Mouse (Mus musculus): ENCODE data around the gene Lrmda. TPM values are rescaled to one million over a fixed set of nuclear protein-coding genes. Genes with fewer than 3 reads are reported as not detected.
A peak's percentile ranks its signal among the peaks of the same experiment; 100 is the strongest.

Lrmda gene
- total and polyA plus RNA-seq, 3 experiments, result 0.43 to 1.1 (median 1.0) TPM

GRCm38 (mm10) chr14:22577411-22578037, 558.0 kb downstream of the Lrmda start:
- TF ChIP-seq POLR2A (IDR thresholded peaks at IDR 0.05; ENCODE audit: insufficient read depth, low read depth, low read length) (no peak), EP300 (IDR thresholded peaks at IDR 0.05; ENCODE audit: insufficient read depth, low read depth, low read length) (no peak), CTCF (IDR thresholded peaks at IDR 0.05) (no peak)
- no peak overlapping the region for H3K4me3 ChIP-seq
- no peak overlapping the region for H3K9ac ChIP-seq (ENCODE audit: low read depth, low read length)
- H3K79me2 ChIP-seq (replicated peaks; ENCODE audit: control insufficient read depth, insufficient read depth, low read length), result no peaks in the 10 kb centered on the region
- DNase-seq, result no peak
- H3K27ac ChIP-seq, result no peak overlapping the region
- WGBS, result 67% methylated on average over 13 of the region's 13 CpGs
- intact Hi-C loops (cut with DNase I), result loop anchor here (1.0 to 10.0 kb wide), 6 partner anchors 205 to 827 kb away; no protein-coding TSS in a partner anchor
- H3K4me1 ChIP-seq (ENCODE audit: control insufficient read depth, insufficient read depth, low read length), result no peaks in the 10 kb centered on the region
- no peaks in the 10 kb centered on the region for H3K36me3 ChIP-seq (ENCODE audit: control insufficient read depth, insufficient read depth, low read length)
- H3K27me3 ChIP-seq (ENCODE audit: control insufficient read depth, insufficient read depth, low read length), result no peaks in the 10 kb centered on the region

DNA sequence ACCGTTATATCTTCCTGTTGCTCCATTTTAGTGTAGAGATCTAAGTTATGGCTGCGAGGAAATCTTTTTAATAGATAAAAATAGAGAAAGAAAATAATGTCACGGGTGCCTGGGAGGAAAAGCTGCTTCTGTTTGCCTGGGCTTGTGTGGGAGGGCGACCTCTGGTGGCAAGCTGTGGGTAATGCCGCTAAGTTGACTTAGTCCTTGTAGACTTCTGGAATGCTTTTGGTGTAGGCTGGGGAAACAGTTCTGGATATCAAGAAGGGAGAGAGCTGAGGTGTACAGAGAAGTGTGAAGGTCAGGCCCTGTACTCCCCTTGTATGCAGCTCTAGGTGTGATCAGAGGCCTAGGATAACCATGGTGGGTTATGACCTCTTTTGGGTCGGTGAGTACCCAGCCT, 558.7 kb downstream of the Lrmda start:
- 17% methylated on average over 6 of the region's 6 CpGs for WGBS
- H3K36me3 ChIP-seq (ENCODE audit: control insufficient read depth, insufficient read depth, low read length), result no peaks in the 10 kb centered on the region
- no peak overlapping the region for H3K4me3 ChIP-seq
- H3K9ac ChIP-seq (ENCODE audit: low read depth, low read length), result no peak overlapping the region
- intact Hi-C loops (cut with DNase I), result loop anchor here (1.0 to 10.0 kb wide), 6 partner anchors 204 to 827 kb away; no protein-coding TSS in a partner anchor
- H3K79me2 ChIP-seq (replicated peaks; ENCODE audit: control insufficient read depth, insufficient read depth, low read length), result no peaks in the 10 kb centered on the region
- H3K27me3 ChIP-seq (ENCODE audit: control insufficient read depth, insufficient read depth, low read length), result no peaks in the 10 kb centered on the region
- no peaks in the 10 kb centered on the region for H3K4me1 ChIP-seq (ENCODE audit: control insufficient read depth, insufficient read depth, low read length)
- H3K27ac ChIP-seq, result no peak overlapping the region
- DNase-seq, result peak; percentile 69 to 84
- TF ChIP-seq POLR2A (IDR thresholded peaks at IDR 0.05; ENCODE audit: insufficient read depth, low read depth, low read length), result no peak
- peak; percentile 73 for TF ChIP-seq EP300 (IDR thresholded peaks at IDR 0.05; ENCODE audit: insufficient read depth, low read depth, low read length)
- peak; percentile 97 for TF ChIP-seq CTCF (IDR thresholded peaks at IDR 0.05)

GRCm38 (mm10) chr14:22578986-22579385, 559.5 kb downstream of the Lrmda start:
- WGBS, result 86% methylated on average over 3 of the region's 3 CpGs
- intact Hi-C loops (cut with DNase I), result loop anchor here (1.0 to 10.0 kb wide), 6 partner anchors 203 to 826 kb away; no protein-coding TSS in a partner anchor

DNA sequence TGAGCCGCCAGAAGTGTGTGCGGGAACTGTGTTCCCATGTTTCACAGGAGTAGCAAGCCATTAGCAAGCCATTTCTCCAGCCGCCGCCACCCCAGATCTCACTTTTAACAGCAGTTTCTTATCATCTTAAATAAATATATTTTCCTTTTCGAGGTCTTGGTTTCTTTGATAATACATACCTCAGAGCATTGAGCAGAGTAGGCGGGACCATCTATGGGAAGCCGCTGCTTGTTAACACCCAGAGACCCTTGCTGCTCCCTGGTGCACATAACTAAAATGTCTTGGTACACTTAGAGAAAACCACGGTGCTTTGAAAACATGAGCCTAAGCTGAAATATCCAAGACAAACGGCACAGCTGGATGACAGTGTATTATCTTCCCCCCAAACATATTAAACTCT, 562.6 kb downstream of the Lrmda start:
- intact Hi-C loops (cut with DNase I), result no loop called here
- no peak for TF ChIP-seq CTCF (IDR thresholded peaks at IDR 0.05)
- no peak for TF ChIP-seq EP300 (IDR thresholded peaks at IDR 0.05; ENCODE audit: insufficient read depth, low read depth, low read length)
- no peak for TF ChIP-seq POLR2A (IDR thresholded peaks at IDR 0.05; ENCODE audit: insufficient read depth, low read depth, low read length)
- WGBS, result 82% methylated on average over 9 of the region's 9 CpGs
- H3K79me2 ChIP-seq (replicated peaks; ENCODE audit: control insufficient read depth, insufficient read depth, low read length), result no peaks in the 10 kb centered on the region
- no peaks in the 10 kb centered on the region for H3K27me3 ChIP-seq (ENCODE audit: control insufficient read depth, insufficient read depth, low read length)
- H3K27ac ChIP-seq, result no peak overlapping the region
- no peak overlapping the region for H3K9ac ChIP-seq (ENCODE audit: low read depth, low read length)
- H3K4me1 ChIP-seq (ENCODE audit: control insufficient read depth, insufficient read depth, low read length), result no peaks in the 10 kb centered on the region
- no peaks in the 10 kb centered on the region for H3K36me3 ChIP-seq (ENCODE audit: control insufficient read depth, insufficient read depth, low read length)
- no peak overlapping the region for H3K4me3 ChIP-seq
- no peak for DNase-seq

More at GRCm38 (mm10) chr14:22578986-22579385, 559.5 kb downstream of the Lrmda start:
- H3K27ac ChIP-seq, result no peak overlapping the region
- DNase-seq, result no peak
- no peak for TF ChIP-seq POLR2A (IDR thresholded peaks at IDR 0.05; ENCODE audit: insufficient read depth, low read depth, low read length)
- no peak for TF ChIP-seq CTCF (IDR thresholded peaks at IDR 0.05)
- TF ChIP-seq EP300 (IDR thresholded peaks at IDR 0.05; ENCODE audit: insufficient read depth, low read depth, low read length), result no peak
- H3K36me3 ChIP-seq (ENCODE audit: control insufficient read depth, insufficient read depth, low read length), result no peaks in the 10 kb centered on the region
- no peak overlapping the region for H3K4me3 ChIP-seq
- H3K4me1 ChIP-seq (ENCODE audit: control insufficient read depth, insufficient read depth, low read length), result no peaks in the 10 kb centered on the region
- no peaks in the 10 kb centered on the region for H3K79me2 ChIP-seq (replicated peaks; ENCODE audit: control insufficient read depth, insufficient read depth, low read length)
- no peak overlapping the region for H3K9ac ChIP-seq (ENCODE audit: low read depth, low read length)
- H3K27me3 ChIP-seq (ENCODE audit: control insufficient read depth, insufficient read depth, low read length), result no peaks in the 10 kb centered on the region

GRCm38 (mm10) chr14:22586281-22586680, 566.8 kb downstream of the Lrmda start:
- Histone ChIP-seq H3K27me3 (ENCODE audit: control insufficient read depth, insufficient read depth, low read length) (no peaks in the 10 kb centered on the region), H3K79me2 (replicated peaks; ENCODE audit: control insufficient read depth, insufficient read depth, low read length) (no peaks in the 10 kb centered on the region), H3K9ac (ENCODE audit: low read depth, low read length) (no peak overlapping the region), H3K36me3 (ENCODE audit: control insufficient read depth, insufficient read depth, low read length) (no peaks in the 10 kb centered on the region), H3K4me1 (ENCODE audit: control insufficient read depth, insufficient read depth, low read length) (no peaks in the 10 kb centered on the region), H3K4me3 (no peak overlapping the region), H3K27ac (no peak overlapping the region)
- TF ChIP-seq CTCF (IDR thresholded peaks at IDR 0.05) (no peak), POLR2A (IDR thresholded peaks at IDR 0.05; ENCODE audit: insufficient read depth, low read depth, low read length) (no peak), EP300 (IDR thresholded peaks at IDR 0.05; ENCODE audit: insufficient read depth, low read depth, low read length) (no peak)
- intact Hi-C loops (cut with DNase I), result no loop called here
- 54% methylated on average over 4 of the region's 4 CpGs for WGBS
- no peak for DNase-seq

GRCm38 (mm10) chr14:22586796-22587195, 567.3 kb downstream of the Lrmda start:
- no peak for DNase-seq
- Histone ChIP-seq H3K4me3 (no peak overlapping the region), H3K79me2 (replicated peaks; ENCODE audit: control insufficient read depth, insufficient read depth, low read length) (no peaks in the 10 kb centered on the region), H3K27me3 (ENCODE audit: control insufficient read depth, insufficient read depth, low read length) (no peaks in the 10 kb centered on the region), H3K36me3 (ENCODE audit: control insufficient read depth, insufficient read depth, low read length) (no peaks in the 10 kb centered on the region), H3K4me1 (ENCODE audit: control insufficient read depth, insufficient read depth, low read length) (no peaks in the 10 kb centered on the region), H3K27ac (no peak overlapping the region), H3K9ac (ENCODE audit: low read depth, low read length) (no peak overlapping the region)
- no peak for TF ChIP-seq CTCF (IDR thresholded peaks at IDR 0.05)
- TF ChIP-seq POLR2A (IDR thresholded peaks at IDR 0.05; ENCODE audit: insufficient read depth, low read depth, low read length), result no peak
- TF ChIP-seq EP300 (IDR thresholded peaks at IDR 0.05; ENCODE audit: insufficient read depth, low read depth, low read length), result no peak
- intact Hi-C loops (cut with DNase I), result no loop called here
- 68% methylated on average over 4 of the region's 4 CpGs for WGBS

Measured in heart, adult 2 months (tissue).